Mouse (Mus musculus) hindbrain, embryonic 14.5 days (tissue): ENCODE measurements around the gene Pstpip1. TPM values are rescaled to one million over a fixed set of nuclear protein-coding genes. Genes with fewer than 3 reads are reported as not detected.

Experiments used
- ATAC-seq: fragments of 200-750 bp; cut with Nextera tagmentation; 2 replicates; pipeline ENCODE4 v1.8.0; 2017; ENCODE audit warnings: moderate number of reproducible peaks, mild to moderate bottlenecking, moderate TSS enrichment, moderate library complexity; ENCODE audit not compliant: low FRiP score
- DNase-seq: peaks from one replicate; pipeline ENCODE4 v3.0.0-alpha.2; 2015; ENCODE audit warnings: low spot score
- H3K27ac ChIP-seq: fragments of 300-500 bp; sonication (generic); 2 replicates; pipeline ENCODE4 v1.5.1; 2014; ENCODE audit warnings: mild to moderate bottlenecking, moderate library complexity
- H3K27me3 ChIP-seq: fragments of 300-500 bp; sonication (generic); 2 replicates; pipeline ENCODE4 v1.6.1; 2014; ENCODE audit warnings: mild to moderate bottlenecking, low read length, mixed read lengths; ENCODE audit not compliant: control insufficient read depth, insufficient read depth
- H3K36me3 ChIP-seq: fragments of 300-500 bp; sonication (generic); replicated peaks from 2 replicates; pipeline ENCODE4 v1.6.1; 2014; ENCODE audit not compliant: control insufficient read depth, insufficient read depth
- H3K4me1 ChIP-seq: fragments of 300-500 bp; sonication (generic); replicated peaks from 2 replicates; pipeline ENCODE4 v1.6.1; 2014; ENCODE audit warnings: antibody characterized with exemption, low read length, mixed read lengths; ENCODE audit not compliant: control insufficient read depth, insufficient read depth
- H3K4me2 ChIP-seq: fragments of 300-500 bp; sonication (generic); replicated peaks from 2 replicates; pipeline ENCODE4 v1.6.1; 2014; ENCODE audit warnings: mild to moderate bottlenecking, moderate library complexity
- H3K4me3 ChIP-seq: fragments of 300-500 bp; sonication (generic); replicated peaks from 2 replicates; pipeline ENCODE4 v1.5.1; 2014; ENCODE audit warnings: mild to moderate bottlenecking, low read length
- H3K9ac ChIP-seq: fragments of 300-500 bp; sonication (generic); 2 replicates; pipeline ENCODE4 v1.6.1; 2014
- H3K9me3 ChIP-seq: fragments of 300-500 bp; sonication (generic); 2 replicates; pipeline ENCODE4 v1.6.1; 2016; ENCODE audit warnings: low read length; ENCODE audit not compliant: control insufficient read depth
- WGBS: fragments of 180-500 bp; shearing (Covaris S2); extraction: QIAGEN DNeasy Blood & Tissue Kit; methylation state at CpG from one replicate; pipeline ENCODE4 v1.1.7; 2014; 5-methylcytosine and 5-hydroxymethylcytosine counted together
- polyA plus RNA-seq: library from polyadenylated mRNA; unstranded; fragments of >200 nt; fragmentation: Nextera tagmentation; extraction: Ambion mirVana; gene quantifications from 2 replicates; pipeline ENCODE4 v1.2.1, GENCODE M21; 2014

Pstpip1 gene
- 0.22 and 0.84 TPM in 2 replicates for polyA plus RNA-seq

DNA sequence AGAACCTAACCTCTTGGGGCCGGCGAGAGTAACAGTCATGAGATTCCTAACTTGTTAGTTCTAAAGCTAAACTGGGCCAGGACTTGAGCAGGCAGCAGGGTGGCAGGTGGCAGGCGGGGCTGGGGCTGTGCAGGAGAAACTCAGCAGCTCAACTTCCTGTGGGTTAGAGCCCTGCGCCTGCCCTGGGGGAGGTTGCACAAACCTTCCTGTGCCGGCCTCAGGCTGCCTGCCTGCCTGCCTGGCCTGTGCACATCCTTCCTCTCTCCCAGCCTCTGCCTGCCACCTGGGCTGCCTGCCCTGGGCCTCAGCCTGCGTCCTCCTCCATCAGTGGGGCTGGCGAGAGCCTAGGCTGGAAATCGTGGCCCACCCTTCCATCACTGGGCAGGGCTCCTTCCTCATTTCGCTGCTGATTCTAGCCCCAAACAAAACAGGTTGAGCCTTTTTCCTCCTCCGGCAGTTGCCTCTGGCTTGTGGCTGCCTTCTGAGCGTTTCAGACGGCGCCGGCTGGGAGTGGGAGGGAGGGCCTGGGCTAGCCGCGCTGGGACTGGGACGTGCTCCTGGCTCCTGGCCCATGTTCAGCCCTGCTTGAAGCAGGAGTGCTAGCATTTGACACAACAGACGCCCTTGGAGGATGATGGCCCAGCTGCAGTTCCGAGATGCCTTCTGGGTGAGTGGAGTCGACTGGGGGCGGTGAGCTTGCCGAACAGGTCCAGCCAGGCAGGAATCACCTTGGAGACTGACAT, at the start of gene Pstpip1:
Pstpip1 (plus strand) TSS at position 185 of the 743 bp plus-strand sequence.
- peak within 1 kb of the TSS; percentile 69; the same call in 1 of the 2 replicates for H3K27ac ChIP-seq
- no peak within 1 kb of the TSS for H3K9ac ChIP-seq
- H3K36me3 ChIP-seq = no peaks in the 10 kb centered on the region
- ATAC-seq (peak; percentile 80), DNase-seq (peak; percentile 57)
- no peak within 1 kb of the TSS for H3K4me3 ChIP-seq
- H3K4me1 ChIP-seq = no peaks in the 10 kb centered on the region; the same call in 1 of the 2 replicates
- no peaks in the 10 kb centered on the region for H3K27me3 ChIP-seq
- no peaks in the 10 kb centered on the region for H3K9me3 ChIP-seq
- peak within 1 kb of the TSS; percentile 31; the same call in 1 of the 2 replicates for H3K4me2 ChIP-seq
- WGBS = 29% methylated on average over 22 of the region's 22 CpGs

GRCm38 (mm10) chr9:56041372-56042180, 48.2 kb upstream of the Pstpip1 start, which contains the start of gene Rcn2:
Gene Rcn2 (plus strand): TSS chr9:56041845.
- H3K9me3 ChIP-seq = no peaks in the 10 kb centered on the region
- WGBS = under 1% methylated on average over 46 of the region's 49 CpGs

GRCm38 (mm10) chr9:56042181-56042621, 47.6 kb upstream of the Pstpip1 start:
- no peaks in the 10 kb centered on the region for H3K9me3 ChIP-seq
- H3K4me3 ChIP-seq = peak overlapping the region; percentile 74
- peak; percentile 83 for ATAC-seq
- peak; percentile 55 for DNase-seq
- H3K27me3 ChIP-seq = no peaks in the 10 kb centered on the region
- peak overlapping the region; percentile 97 for H3K27ac ChIP-seq
- WGBS = under 1% methylated on average over 16 of the region's 16 CpGs
- H3K4me2 ChIP-seq = peak overlapping the region; percentile 93
- peaks cover 30% of the 10 kb centered on the region for H3K36me3 ChIP-seq
- H3K4me1 ChIP-seq = peaks cover 20% of the 10 kb centered on the region
- peak overlapping the region; percentile 88 for H3K9ac ChIP-seq

More at GRCm38 (mm10) chr9:56041372-56042180, 48.2 kb upstream of the Pstpip1 start, which contains the start of gene Rcn2:
- peaks cover 20% of the 10 kb centered on the region for H3K4me1 ChIP-seq
- H3K27me3 ChIP-seq = no peaks in the 10 kb centered on the region
- DNase-seq = peak; percentile 92
- ATAC-seq = peak; percentile 100
- H3K9ac ChIP-seq = peak within 1 kb of the TSS; percentile 88
- peaks cover 25% of the 10 kb centered on the region for H3K36me3 ChIP-seq
- peak within 1 kb of the TSS; percentile 74 for H3K4me3 ChIP-seq
- H3K4me2 ChIP-seq = peak within 1 kb of the TSS; percentile 93
- H3K27ac ChIP-seq = peak within 1 kb of the TSS; percentile 97

GRCm38 (mm10) chr9:56053796-56054195, 36.0 kb upstream of the Pstpip1 start:
- no peak overlapping the region for H3K9ac ChIP-seq
- H3K4me2 ChIP-seq = no peak overlapping the region
- H3K27me3 ChIP-seq = no peaks in the 10 kb centered on the region
- H3K27ac ChIP-seq = no peak overlapping the region
- DNase-seq (no peak), ATAC-seq (no peak)
- H3K4me1 ChIP-seq = no peaks in the 10 kb centered on the region
- 79% methylated on average over 3 of the region's 3 CpGs for WGBS
- H3K4me3 ChIP-seq = no peak overlapping the region
- peaks cover 73% of the 10 kb centered on the region for H3K36me3 ChIP-seq
- H3K9me3 ChIP-seq = no peaks in the 10 kb centered on the region

DNA sequence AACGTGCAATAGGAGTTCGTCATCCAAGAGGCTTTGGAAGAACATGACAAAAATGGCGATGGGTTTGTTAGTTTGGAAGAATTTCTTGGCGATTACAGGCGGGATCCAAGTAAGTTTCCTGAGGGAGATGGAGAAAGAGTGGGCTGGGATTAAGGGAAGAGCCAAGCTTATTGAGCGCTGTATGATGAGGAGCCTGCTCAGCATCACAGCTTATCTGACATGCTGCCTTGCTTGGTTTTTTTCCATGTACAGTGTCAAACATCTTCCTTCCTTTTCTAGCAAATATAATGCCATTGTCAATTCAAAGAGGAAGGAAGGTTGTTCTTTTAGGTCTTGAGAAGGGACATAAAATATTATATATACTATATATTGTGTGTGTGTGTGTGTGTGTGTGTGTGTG, 33.6 kb upstream of the Pstpip1 start:
- H3K9me3 ChIP-seq = no peaks in the 10 kb centered on the region
- no peak overlapping the region for H3K4me2 ChIP-seq
- H3K4me3 ChIP-seq = no peak overlapping the region
- H3K4me1 ChIP-seq = no peaks in the 10 kb centered on the region
- 95% methylated on average over 6 of the region's 6 CpGs for WGBS
- H3K36me3 ChIP-seq = peaks cover 85% of the 10 kb centered on the region
- no peak overlapping the region for H3K9ac ChIP-seq
- ATAC-seq (no peak), DNase-seq (no peak)
- no peaks in the 10 kb centered on the region for H3K27me3 ChIP-seq
- H3K27ac ChIP-seq = no peak overlapping the region

DNA sequence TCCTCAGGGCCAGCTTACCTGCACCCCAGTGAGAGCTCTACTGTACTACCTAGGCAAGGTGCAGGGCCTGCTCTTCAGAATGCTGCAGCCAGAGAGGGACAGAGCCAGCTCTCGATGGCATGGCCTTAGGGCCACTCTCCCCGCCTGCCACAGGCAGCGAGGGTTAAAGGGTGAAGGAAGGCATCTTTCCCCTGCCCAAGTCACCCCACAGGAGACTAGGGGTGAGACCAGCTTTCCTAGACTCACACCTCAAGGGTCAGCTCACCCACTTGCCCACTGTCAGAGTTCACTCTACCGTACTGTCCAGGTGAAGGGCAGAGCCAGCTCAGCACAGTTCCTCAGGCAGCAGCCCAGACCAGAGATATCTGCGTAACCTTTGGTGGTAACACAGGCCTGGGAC, 27.4 kb upstream of the Pstpip1 start:
- H3K27me3 ChIP-seq = no peaks in the 10 kb centered on the region
- H3K9ac ChIP-seq = no peak overlapping the region
- WGBS = 94% methylated on average over 5 of the region's 5 CpGs

GRCm38 (mm10) chr9:56065011-56065410, 24.8 kb upstream of the Pstpip1 start:
- ATAC-seq = no peak
- Histone ChIP-seq H3K4me3 (no peak overlapping the region), H3K4me1 (no peaks in the 10 kb centered on the region), H3K4me2 (no peak overlapping the region), H3K27ac (no peak overlapping the region), H3K36me3 (peaks cover 63% of the 10 kb centered on the region), H3K9ac (no peak overlapping the region), H3K9me3 (no peaks in the 10 kb centered on the region), H3K27me3 (no peaks in the 10 kb centered on the region)
- 90% methylated on average over 3 of the region's 3 CpGs for WGBS
- no peak for DNase-seq

More for the DNA sequence above, 27.4 kb upstream of the Pstpip1 start:
- H3K36me3 ChIP-seq = peaks cover 75% of the 10 kb centered on the region
- H3K4me1 ChIP-seq = no peaks in the 10 kb centered on the region
- no peak overlapping the region for H3K4me2 ChIP-seq
- no peak overlapping the region for H3K27ac ChIP-seq
- H3K4me3 ChIP-seq = no peak overlapping the region
- DNase-seq = no peak
- no peak for ATAC-seq
- no peaks in the 10 kb centered on the region for H3K9me3 ChIP-seq

GRCm38 (mm10) chr9:56067964-56068363, 21.8 kb upstream of the Pstpip1 start:
- H3K36me3 ChIP-seq = peaks cover 41% of the 10 kb centered on the region
- WGBS = 93% methylated on average over 4 of the region's 4 CpGs
- no peak for DNase-seq

DNA sequence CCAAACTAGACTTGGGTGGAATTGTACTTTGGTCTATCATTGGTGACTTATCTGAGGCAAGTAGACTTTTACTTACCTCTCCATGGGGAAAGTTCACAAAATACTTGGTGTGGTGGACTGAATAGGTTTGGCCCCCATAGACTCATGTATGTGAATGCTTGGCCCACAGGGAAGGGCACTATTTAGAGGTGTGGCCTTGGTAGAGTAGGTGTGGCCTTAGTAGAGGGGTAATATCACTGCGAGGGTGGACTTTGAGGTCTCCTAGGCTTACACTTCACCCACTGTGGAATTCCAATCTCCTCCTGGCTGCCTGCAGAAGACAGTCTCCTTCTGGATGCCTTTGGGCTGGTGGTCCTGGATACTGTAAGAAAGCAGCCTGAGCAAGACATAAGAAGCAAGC, 21.1 kb upstream of the Pstpip1 start:
- Histone ChIP-seq H3K4me1 (no peaks in the 10 kb centered on the region), H3K9ac (no peak overlapping the region), H3K9me3 (no peaks in the 10 kb centered on the region), H3K36me3 (peaks cover 38% of the 10 kb centered on the region), H3K27ac (no peak overlapping the region), H3K4me3 (no peak overlapping the region), H3K27me3 (no peaks in the 10 kb centered on the region), H3K4me2 (no peak overlapping the region)
- WGBS = 89% methylated on average over 1 of the region's 1 CpGs
- ATAC-seq (no peak), DNase-seq (no peak)

More at GRCm38 (mm10) chr9:56067964-56068363, 21.8 kb upstream of the Pstpip1 start:
- ATAC-seq = no peak
- Histone ChIP-seq H3K4me1 (no peaks in the 10 kb centered on the region), H3K4me3 (no peak overlapping the region), H3K9me3 (no peaks in the 10 kb centered on the region), H3K9ac (no peak overlapping the region), H3K27ac (no peak overlapping the region), H3K4me2 (no peak overlapping the region), H3K27me3 (no peaks in the 10 kb centered on the region)
